Mouse (Mus musculus) forebrain, embryonic 14.5 days (tissue): ENCODE data around the gene Gaa. TPM values are rescaled to one million over a fixed set of nuclear protein-coding genes. Genes with fewer than 3 reads are reported as not detected.

Source experiments
- ATAC-seq: fragments of 200-750 bp; cut with Nextera tagmentation; 2 replicates; pipeline ENCODE4 v1.8.0; 2017; ENCODE audit warnings: mild to moderate bottlenecking, moderate library complexity
- DNase-seq: peaks from one replicate; pipeline ENCODE4 v3.0.0-alpha.2; 2015; ENCODE audit warnings: low spot score
- H3K27ac ChIP-seq: fragments of 300-500 bp; sonication (generic); 2 replicates; pipeline ENCODE4 v1.5.1; 2014; ENCODE audit warnings: low read depth, mild to moderate bottlenecking, control low read depth, low read length, moderate library complexity
- H3K27me3 ChIP-seq: fragments of 300-500 bp; sonication (generic); replicated peaks from 2 replicates; pipeline ENCODE4 v1.6.1; 2014; ENCODE audit warnings: low read length, control low read depth, mixed read lengths; ENCODE audit not compliant: control insufficient read depth, insufficient read depth
- H3K36me3 ChIP-seq: fragments of 300-500 bp; sonication (generic); 2 replicates; pipeline ENCODE4 v1.6.1; 2014; ENCODE audit warnings: low read length, control low read depth; ENCODE audit not compliant: control insufficient read depth, insufficient read depth
- H3K4me1 ChIP-seq: fragments of 300-500 bp; sonication (generic); 2 replicates; pipeline ENCODE4 v1.6.1; 2014; ENCODE audit warnings: antibody characterized with exemption, low read length, control low read depth; ENCODE audit not compliant: control insufficient read depth, insufficient read depth
- H3K4me2 ChIP-seq: fragments of 300-500 bp; sonication (generic); 2 replicates; pipeline ENCODE4 v1.6.1; 2014; ENCODE audit warnings: mild to moderate bottlenecking, control low read depth, low read length
- H3K4me3 ChIP-seq: fragments of 300-500 bp; sonication (generic); 2 replicates; pipeline ENCODE4 v1.5.1; 2014; ENCODE audit warnings: low read depth, low read length, control low read depth
- H3K9ac ChIP-seq: fragments of 300-500 bp; sonication (generic); 2 replicates; pipeline ENCODE4 v1.6.1; 2014; ENCODE audit warnings: mild to moderate bottlenecking, low read length, control low read depth, moderate library complexity
- H3K9me3 ChIP-seq: fragments of 300-500 bp; sonication (generic); replicated peaks from 2 replicates; pipeline ENCODE4 v1.6.1; 2016; ENCODE audit warnings: low read length, control low read depth, mixed read lengths; ENCODE audit not compliant: control insufficient read depth
- WGBS: fragments of 180-500 bp; shearing (Covaris S2); extraction: QIAGEN DNeasy Blood & Tissue Kit; methylation state at CpG from one replicate; pipeline ENCODE4 v1.1.7; 2014; 5-methylcytosine and 5-hydroxymethylcytosine counted together
- polyA plus RNA-seq: library from polyadenylated mRNA; unstranded; fragments of >200 nt; fragmentation: Nextera tagmentation; extraction: Ambion mirVana; gene quantifications from 2 replicates; pipeline ENCODE4 v1.2.1, GENCODE M21; 2014

Gaa gene
- polyA plus RNA-seq, 1 experiment from 2014 or later, result 28.3 TPM

GRCm38 (mm10) chr11:119306762-119307657 lies 39.3 kb downstream of the Gaa start:
- no peaks in the 10 kb centered on the region for H3K36me3 ChIP-seq
- no peak overlapping the region for H3K9ac ChIP-seq
- H3K4me2 ChIP-seq, result no peak overlapping the region
- H3K27ac ChIP-seq, result no peak overlapping the region
- no peaks in the 10 kb centered on the region for H3K9me3 ChIP-seq
- 65% methylated on average over 13 of the region's 13 CpGs for WGBS
- H3K27me3 ChIP-seq, result no peaks in the 10 kb centered on the region
- ATAC-seq (no peak), DNase-seq (no peak)
- no peaks in the 10 kb centered on the region for H3K4me1 ChIP-seq
- H3K4me3 ChIP-seq, result no peak overlapping the region

GRCm38 (mm10) chr11:119307658-119307867 lies 39.9 kb downstream of the Gaa start, which contains the start of gene Card14:
Card14 (plus strand) TSS chr11:119307768.
- no peaks in the 10 kb centered on the region for H3K9me3 ChIP-seq
- no peaks in the 10 kb centered on the region for H3K27me3 ChIP-seq
- H3K27ac ChIP-seq, result no peak within 1 kb of the TSS
- H3K4me1 ChIP-seq, result no peaks in the 10 kb centered on the region
- DNase-seq, result no peak
- H3K4me2 ChIP-seq, result no peak within 1 kb of the TSS
- no peak within 1 kb of the TSS for H3K9ac ChIP-seq
- WGBS, result 74% methylated on average over 1 of the region's 1 CpGs
- H3K4me3 ChIP-seq, result no peak within 1 kb of the TSS
- no peaks in the 10 kb centered on the region for H3K36me3 ChIP-seq
- no peak for ATAC-seq

GRCm38 (mm10) chr11:119307916-119308315 lies 40.2 kb downstream of the Gaa start:
- Histone ChIP-seq H3K27me3 (no peaks in the 10 kb centered on the region), H3K4me2 (no peak overlapping the region), H3K9ac (no peak overlapping the region), H3K4me1 (no peaks in the 10 kb centered on the region), H3K27ac (no peak overlapping the region), H3K4me3 (no peak overlapping the region), H3K9me3 (no peaks in the 10 kb centered on the region), H3K36me3 (no peaks in the 10 kb centered on the region)
- 29% methylated on average over 11 of the region's 11 CpGs for WGBS
- no peak for ATAC-seq
- DNase-seq, result no peak

- ATAC-seq, result no peak
These were observed 42.9 kb downstream of the Gaa start for GRCm38 (mm10) chr11:119310621-119311020.

GRCm38 (mm10) chr11:119314252-119314936 lies 46.7 kb downstream of the Gaa start:
- no peak for DNase-seq
- 84% methylated on average over 17 of the region's 17 CpGs for WGBS
- Histone ChIP-seq H3K4me3 (no peak overlapping the region), H3K4me1 (no peaks in the 10 kb centered on the region), H3K27me3 (no peaks in the 10 kb centered on the region), H3K9me3 (no peaks in the 10 kb centered on the region), H3K9ac (no peak overlapping the region), H3K4me2 (no peak overlapping the region), H3K36me3 (no peaks in the 10 kb centered on the region), H3K27ac (no peak overlapping the region)
- ATAC-seq, result no peak

More at GRCm38 (mm10) chr11:119310621-119311020, 42.9 kb downstream of the Gaa start:
- 9% methylated on average over 10 of the region's 10 CpGs for WGBS
- no peak overlapping the region for H3K4me3 ChIP-seq
- DNase-seq, result no peak
- no peaks in the 10 kb centered on the region for H3K4me1 ChIP-seq
- no peak overlapping the region for H3K27ac ChIP-seq
- H3K9ac ChIP-seq, result no peak overlapping the region
- H3K27me3 ChIP-seq, result no peaks in the 10 kb centered on the region
- no peaks in the 10 kb centered on the region for H3K9me3 ChIP-seq
- H3K36me3 ChIP-seq, result no peaks in the 10 kb centered on the region
- no peak overlapping the region for H3K4me2 ChIP-seq

GRCm38 (mm10) chr11:119316720-119317119 lies 49.0 kb downstream of the Gaa start:
- H3K36me3 ChIP-seq, result no peaks in the 10 kb centered on the region
- ATAC-seq (no peak), DNase-seq (no peak)
- H3K9me3 ChIP-seq, result no peaks in the 10 kb centered on the region
- whole genome bisulfite sequencing, result 86% methylated on average over 4 of the region's 4 CpGs
- no peak overlapping the region for H3K4me2 ChIP-seq
- no peak overlapping the region for H3K9ac ChIP-seq
- no peaks in the 10 kb centered on the region for H3K27me3 ChIP-seq
- no peak overlapping the region for H3K4me3 ChIP-seq
- no peaks in the 10 kb centered on the region for H3K4me1 ChIP-seq
- no peak overlapping the region for H3K27ac ChIP-seq

- no peaks in the 10 kb centered on the region for H3K9me3 ChIP-seq
- no peak overlapping the region for H3K4me3 ChIP-seq
- no peaks in the 10 kb centered on the region for H3K27me3 ChIP-seq
- H3K4me2 ChIP-seq, result no peak overlapping the region
- no peak overlapping the region for H3K27ac ChIP-seq
- ATAC-seq (no peak), DNase-seq (no peak)
- no peaks in the 10 kb centered on the region for H3K36me3 ChIP-seq
- no peak overlapping the region for H3K9ac ChIP-seq
- whole genome bisulfite sequencing, result 83% methylated on average over 13 of the region's 13 CpGs
- H3K4me1 ChIP-seq, result no peaks in the 10 kb centered on the region
These were observed 54.8 kb downstream of the Gaa start for GRCm38 (mm10) chr11:119322521-119322920.

GRCm38 (mm10) chr11:119325068-119325467 lies 57.4 kb downstream of the Gaa start:
- DNase-seq, result no peak
- H3K4me1 ChIP-seq, result no peaks in the 10 kb centered on the region
- no peak overlapping the region for H3K4me3 ChIP-seq
- 91% methylated on average over 1 of the region's 1 CpGs for WGBS
- ATAC-seq, result no peak
- no peaks in the 10 kb centered on the region for H3K27me3 ChIP-seq
- no peak overlapping the region for H3K9ac ChIP-seq
- H3K9me3 ChIP-seq, result no peaks in the 10 kb centered on the region
- no peaks in the 10 kb centered on the region for H3K36me3 ChIP-seq
- H3K27ac ChIP-seq, result no peak overlapping the region
- no peak overlapping the region for H3K4me2 ChIP-seq

GRCm38 (mm10) chr11:119330592-119330991 lies 62.9 kb downstream of the Gaa start:
- Histone ChIP-seq H3K4me1 (no peaks in the 10 kb centered on the region), H3K27ac (no peak overlapping the region), H3K4me3 (no peak overlapping the region), H3K4me2 (no peak overlapping the region), H3K27me3 (no peaks in the 10 kb centered on the region), H3K36me3 (no peaks in the 10 kb centered on the region), H3K9ac (no peak overlapping the region), H3K9me3 (no peaks in the 10 kb centered on the region)
- ATAC-seq, result no peak
- WGBS, result 70% methylated on average over 4 of the region's 4 CpGs
- no peak for DNase-seq
